Mouse (Mus musculus) mammary gland, adult 2 months (tissue): Measurements from ENCODE around the gene Eif4a2. TPM values are rescaled to one million over a fixed set of nuclear protein-coding genes. Genes with fewer than 3 reads are reported as not detected.

ENCODE experiments used
- polyA plus RNA-seq: library from polyadenylated mRNA; depleted of rRNA; stranded (reverse); fragments of >200 nt; gene quantifications from 2 replicates; pipeline ENCODE4 v1.2.3, GENCODE M21; 2012; ENCODE audit warnings: low replicate concordance; rRNA removed

The Eif4a2 gene
- 52.6 and 165 TPM in 2 replicates for polyA plus RNA-seq

DNA sequence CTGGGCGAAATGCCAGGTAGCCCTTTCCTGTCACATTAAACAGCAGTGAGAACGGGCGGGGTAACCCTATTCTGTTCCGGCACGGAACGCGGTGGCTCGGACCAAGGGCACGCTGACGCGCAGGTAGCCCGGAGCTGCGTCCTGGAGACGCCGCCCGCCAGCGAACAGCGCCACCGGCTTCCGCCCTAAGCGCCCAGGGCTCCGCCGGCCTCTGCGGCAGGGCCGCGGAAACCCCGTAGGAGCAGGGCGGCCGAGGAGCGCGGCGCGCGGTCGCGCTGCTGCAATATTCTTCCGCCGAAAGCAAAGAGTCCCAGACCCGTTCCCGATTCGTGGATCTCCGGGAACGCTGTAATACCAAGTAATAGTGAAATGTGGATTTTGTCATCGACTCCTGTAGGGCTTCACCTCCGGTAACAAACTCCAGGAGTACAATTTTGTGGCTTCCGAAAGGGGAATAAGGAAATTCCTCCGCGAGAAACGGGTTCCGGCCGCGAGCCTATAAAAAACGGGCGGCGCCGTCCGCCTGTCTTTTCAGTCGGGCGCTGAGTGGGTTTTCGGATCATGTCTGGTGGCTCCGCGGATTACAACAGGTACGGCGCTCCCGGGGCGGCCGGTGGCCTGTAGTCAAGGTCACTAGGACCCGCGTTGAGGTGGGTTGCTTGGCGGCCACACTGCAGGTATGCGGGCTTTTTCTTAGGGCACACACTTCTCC lies at the start of gene Eif4a2:
Eif4a2 (plus strand) TSS at position 214 of the 712 bp plus-strand sequence.

DNA sequence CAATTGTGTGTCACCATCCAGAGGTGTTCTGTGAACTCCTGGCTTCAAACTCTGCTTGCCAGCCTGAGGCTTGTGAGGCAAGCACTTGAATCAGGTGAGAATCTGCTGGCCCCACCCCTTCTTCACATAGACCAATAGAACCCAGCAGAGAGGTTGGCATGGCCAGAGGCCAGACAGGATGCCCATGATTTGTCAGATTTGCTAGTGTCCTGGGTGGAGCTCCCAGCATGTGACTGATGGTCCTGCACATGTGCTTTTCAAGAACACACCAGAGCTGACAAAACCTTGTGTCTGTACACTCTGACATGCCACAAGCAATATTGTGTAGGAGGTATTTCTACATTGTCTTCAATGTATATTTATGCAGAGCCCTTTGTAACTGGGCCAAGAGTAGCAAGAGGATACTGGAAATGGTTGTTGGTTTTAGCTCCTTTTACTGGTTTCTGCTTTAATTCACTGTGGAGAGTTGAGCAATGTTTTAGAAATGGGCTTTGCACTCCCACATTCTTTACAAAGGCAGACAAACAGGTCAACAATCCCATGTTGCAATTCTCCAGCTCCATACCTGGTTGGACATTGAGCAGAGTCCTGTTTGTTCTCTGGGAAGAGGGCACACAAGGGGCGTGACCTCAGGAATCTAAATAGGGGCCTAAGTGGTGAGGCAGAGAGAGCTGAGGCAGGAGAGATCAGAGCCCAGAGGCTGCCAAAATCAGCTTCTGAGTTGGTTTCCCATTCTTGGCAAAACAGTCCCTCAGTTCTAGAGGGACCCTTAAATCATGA lies 49.4 kb upstream of the Eif4a2 start, which contains the start of gene Kng1:
Kng1 (plus strand) TSS at position 198 of the 780 bp plus-strand sequence.

DNA sequence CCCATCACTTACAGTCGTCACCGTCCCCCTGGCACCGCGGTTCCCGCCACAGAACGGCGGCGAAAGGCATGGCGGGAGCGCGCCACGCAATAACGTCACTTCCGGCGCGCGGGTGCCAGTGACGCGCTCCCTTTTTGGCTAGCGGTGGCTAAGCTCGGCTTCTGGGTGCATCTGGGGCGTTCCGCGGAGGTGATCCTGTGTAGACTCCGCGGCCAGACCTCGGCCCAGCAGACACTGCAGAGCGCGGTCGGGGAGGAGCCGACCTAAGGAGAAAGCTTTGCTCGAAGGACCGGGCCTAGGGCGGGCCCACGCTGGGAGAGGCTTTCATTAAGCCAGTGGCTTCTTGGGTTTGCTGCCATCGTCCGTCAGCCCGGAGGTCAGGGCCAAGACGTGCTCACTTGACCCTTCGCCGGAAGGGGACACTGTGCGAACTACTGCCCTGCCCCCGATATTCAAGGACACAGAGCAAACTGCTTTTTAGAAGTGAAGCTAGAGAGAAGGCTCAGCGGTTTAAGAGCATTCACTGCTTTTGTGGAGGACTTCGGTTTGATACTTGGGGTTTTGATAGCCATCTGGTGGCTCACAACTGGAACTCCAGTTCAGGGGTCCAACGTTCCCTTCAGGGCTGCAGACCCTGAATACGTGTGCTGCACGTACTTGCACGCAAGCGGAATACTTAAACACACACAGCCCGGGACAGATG lies 20.6 kb downstream of the Eif4a2 start, which contains the start of gene Rfc4:
Rfc4 (minus strand) TSS at position 65 of the 703 bp plus-strand sequence.

DNA sequence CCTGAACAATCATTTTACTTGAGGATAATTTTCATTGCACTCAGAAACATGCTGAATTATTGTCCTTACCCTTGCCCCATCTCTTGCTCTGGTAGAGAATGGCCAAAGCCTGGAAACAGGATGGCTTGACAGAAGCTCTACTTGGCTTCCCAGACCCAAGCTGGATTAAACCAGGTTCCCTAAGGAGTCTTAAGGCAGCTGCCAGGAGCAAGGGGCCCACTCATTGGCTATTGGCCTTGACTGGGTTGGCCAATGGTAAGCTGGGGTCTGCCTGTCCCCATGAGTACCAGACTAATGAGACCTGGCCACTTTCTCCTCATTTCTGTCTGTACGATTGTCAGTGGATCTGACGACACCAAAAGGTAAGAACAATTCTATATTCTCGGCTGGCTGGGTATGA lies 39.0 kb downstream of the Eif4a2 start, which contains the start of gene Adipoq:
Adipoq (plus strand) TSS at position 257 of the 400 bp plus-strand sequence.

Other genes starting within 250 kb of the Eif4a2 start
- gene Tbccd1, start 249.8 kb upstream of the Eif4a2 start, polyA plus RNA-seq = 8.6 and 17.7 TPM in 2 replicates
- gene Dnajb11, start 249.6 kb upstream of the Eif4a2 start, polyA plus RNA-seq = 10.1 and 18.6 TPM in 2 replicates
- 0.27 and 41.7 TPM in 2 replicates for gene Ahsg, start 216.2 kb upstream of the Eif4a2 start, polyA plus RNA-seq
- 0.33 and 1.5 TPM in 2 replicates for gene Fetub, start 189.1 kb upstream of the Eif4a2 start, polyA plus RNA-seq
- 0.96 TPM in 1 of 2 replicates, not detected in the other for gene Hrg, start 156.4 kb upstream of the Eif4a2 start, polyA plus RNA-seq
- 0.39 and 2.0 TPM in 2 replicates for gene Kng2, start 78.0 kb upstream of the Eif4a2 start, polyA plus RNA-seq
- gene Kng1, start 49.6 kb upstream of the Eif4a2 start, polyA plus RNA-seq = 1.0 TPM in 1 of 2 replicates, not detected in the other
- gene Rfc4, start 20.3 kb downstream of the Eif4a2 start, polyA plus RNA-seq = 1.6 TPM in 1 of 2 replicates, not detected in the other
- gene Adipoq, start 39.1 kb downstream of the Eif4a2 start, polyA plus RNA-seq = 970 and 1,963 TPM in 2 replicates
- 21.3 and 35.6 TPM in 2 replicates for gene St6gal1, start 117.3 kb downstream of the Eif4a2 start, polyA plus RNA-seq